ENCODE assay signal across 29 mouse cellular contexts in the genomic region with DNA sequence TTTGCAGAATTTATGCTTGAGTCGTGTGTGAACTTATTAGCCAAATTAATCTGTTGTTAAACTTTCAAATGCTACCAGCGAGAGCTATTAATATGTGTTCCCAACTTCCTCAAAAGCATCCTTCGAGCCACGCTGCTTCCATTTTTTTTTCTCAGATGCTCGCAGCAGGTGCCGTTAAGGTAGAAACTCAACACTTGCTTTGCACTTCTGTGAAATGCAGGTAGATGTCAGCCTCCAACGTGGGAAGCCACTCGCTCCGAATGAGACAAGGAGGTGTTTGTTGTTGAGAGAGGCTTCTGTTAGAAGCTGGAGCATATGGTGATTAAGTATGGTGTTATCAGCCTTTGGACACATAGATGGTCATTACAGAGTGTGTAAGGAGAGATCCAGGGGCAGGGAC.
A peak's percentile ranks its signal among the peaks of the same experiment; 100 is the strongest.
DNase-seq lines count a peak whose midpoint lies in the region; ATAC-seq and TF ChIP-seq lines count a peak whose summit lies in the region.
"Had no signal": no experiment of that assay in that cellular context is flagged by ENCODE, and none has a peak within 500 bp of the region (broad histone marks: within the 10 kb centered on the region; RNA-seq: fewer than 3 reads in every experiment).

No protein-coding gene starts in this region.

- TF ChIP-seq CTCF in hindbrain, postnatal 0 days (IDR thresholded peaks at IDR 0.05; ENCODE audit: low read depth) = peak; percentile 55

- no peaks in the 10 kb centered on the region for H3K9me3 ChIP-seq in hindbrain, postnatal 0 days (ENCODE audit: low read length)
- no peaks in the 10 kb centered on the region for H3K9me3 ChIP-seq in hindbrain, embryonic 10.5 days
- no peaks in the 10 kb centered on the region for H3K9me3 ChIP-seq in midbrain, embryonic 16.5 days (replicated peaks; ENCODE audit: control insufficient read depth, low read length, poor library complexity, severe bottlenecking)
- no peaks in the 10 kb centered on the region for H3K9me3 ChIP-seq in midbrain, embryonic 13.5 days
- H3K9me3 ChIP-seq: embryonic facial prominence, embryonic 10.5 days; embryonic facial prominence, embryonic 15.5 days; forebrain, embryonic 13.5 days; heart, embryonic 13.5 days; intestine, embryonic 15.5 days; neural tube, embryonic 15.5 days; stomach, embryonic 15.5 days had no signal

- no peaks in the 10 kb centered on the region for H3K4me1 ChIP-seq in hindbrain, postnatal 0 days (ENCODE audit: insufficient read depth, low read length)
- H3K4me1 ChIP-seq in hindbrain, embryonic 10.5 days (replicated peaks) = peaks cover 12% of the 10 kb centered on the region; the same call in 1 of the 2 replicates
- peaks cover 9% of the 10 kb centered on the region; the same call in 1 of the 2 replicates for H3K4me1 ChIP-seq in midbrain, embryonic 16.5 days (ENCODE audit: control insufficient read depth, insufficient read depth, low read length)
- H3K4me1 ChIP-seq in midbrain, embryonic 13.5 days (replicated peaks) = peaks cover 17% of the 10 kb centered on the region
- H3K4me1 ChIP-seq: embryonic facial prominence, embryonic 15.5 days; heart, embryonic 13.5 days; intestine, embryonic 15.5 days; stomach, embryonic 15.5 days had no signal

- H3K4me3 ChIP-seq in hindbrain, postnatal 0 days (ENCODE audit: low read length) = no peak overlapping the region
- no peak overlapping the region for H3K4me3 ChIP-seq in hindbrain, embryonic 10.5 days
- no peak overlapping the region for H3K4me3 ChIP-seq in midbrain, embryonic 16.5 days (ENCODE audit: low read depth, low read length)
- no peak overlapping the region for H3K4me3 ChIP-seq in midbrain, embryonic 13.5 days (replicated peaks)
- H3K4me3 ChIP-seq: embryonic facial prominence, embryonic 10.5 days; embryonic facial prominence, embryonic 15.5 days; forebrain, embryonic 13.5 days; heart, embryonic 13.5 days; intestine, embryonic 15.5 days; neural tube, embryonic 15.5 days; stomach, embryonic 15.5 days had no signal

- no peak for DNase-seq in cerebellum, postnatal 36 days
- peak; percentile 60 for DNase-seq in hindbrain, postnatal 0 days (ENCODE audit: low spot score)
- DNase-seq in hindbrain, embryonic 10.5 days (ENCODE audit: low spot score) = no peak
- DNase-seq: adrenal gland, adult 8-10 months; cerebellum, adult 18-20 months; heart, postnatal 10 days; kidney, adult 2 months; layer of hippocampus, adult 9-11 months; liver; lung, adult 2 months; lung, postnatal 10 days; retina, postnatal 1 day; right cerebral cortex, postnatal 14 days; thymus, postnatal 14 days had no signal

- H3K27ac ChIP-seq in hindbrain, postnatal 0 days = no peak overlapping the region
- no peak overlapping the region for H3K27ac ChIP-seq in hindbrain, embryonic 10.5 days
- H3K27ac ChIP-seq in midbrain, embryonic 16.5 days (ENCODE audit: low read length) = no peak overlapping the region
- no peak overlapping the region for H3K27ac ChIP-seq in midbrain, embryonic 13.5 days
- H3K27ac ChIP-seq: embryonic facial prominence, embryonic 10.5 days; embryonic facial prominence, embryonic 15.5 days; forebrain, embryonic 13.5 days; heart, embryonic 13.5 days; intestine, embryonic 15.5 days; liver, embryonic 14.5 days; macrophage; neural tube, embryonic 15.5 days; stomach, embryonic 15.5 days had no signal

- H3K36me3 ChIP-seq in hindbrain, postnatal 0 days (ENCODE audit: insufficient read depth, low read length) = no peaks in the 10 kb centered on the region
- no peaks in the 10 kb centered on the region for H3K36me3 ChIP-seq in hindbrain, embryonic 10.5 days
- no peaks in the 10 kb centered on the region for H3K36me3 ChIP-seq in midbrain, embryonic 16.5 days (ENCODE audit: control insufficient read depth, insufficient read depth, low read length)
- no peaks in the 10 kb centered on the region for H3K36me3 ChIP-seq in midbrain, embryonic 13.5 days
- H3K36me3 ChIP-seq: embryonic facial prominence, embryonic 10.5 days; embryonic facial prominence, embryonic 15.5 days; G1E; heart, embryonic 13.5 days; intestine, embryonic 15.5 days; neural tube, embryonic 15.5 days; stomach, embryonic 15.5 days had no signal

- no peak overlapping the region for H3K9ac ChIP-seq in hindbrain, postnatal 0 days (replicated peaks; ENCODE audit: low read length)
- H3K9ac ChIP-seq in midbrain, embryonic 16.5 days (ENCODE audit: low read depth, low read length) = no peak overlapping the region
- no peak overlapping the region for H3K9ac ChIP-seq in midbrain, embryonic 13.5 days (replicated peaks)
- H3K9ac ChIP-seq: embryonic facial prominence, embryonic 15.5 days; forebrain, embryonic 13.5 days; heart, embryonic 13.5 days; intestine, embryonic 15.5 days; liver, embryonic 14.5 days; neural tube, embryonic 15.5 days; stomach, embryonic 15.5 days had no signal

- peak; percentile 22; the same call in 1 of the 2 replicates for ATAC-seq in cerebellum, adult (ENCODE audit: insufficient number of reproducible peaks, low FRiP score, low TSS enrichment)
- ATAC-seq in hindbrain, postnatal 0 days = no peak
- no peak for ATAC-seq in midbrain, embryonic 16.5 days
- ATAC-seq in midbrain, embryonic 13.5 days = no peak
- no peak for ATAC-seq in erythroid progenitor cell, adult 5-6 weeks (replicated peaks; ENCODE audit: low FRiP score, poor library complexity, severe bottlenecking)
- ATAC-seq: forebrain, embryonic 13.5 days; hindbrain, embryonic 16.5 days; intestine, embryonic 15.5 days had no signal

- no peaks in the 10 kb centered on the region for H3K27me3 ChIP-seq in hindbrain, postnatal 0 days (ENCODE audit: insufficient read depth, low read length)
- no peaks in the 10 kb centered on the region for H3K27me3 ChIP-seq in hindbrain, embryonic 10.5 days (ENCODE audit: insufficient read depth, poor library complexity, severe bottlenecking)
- no peaks in the 10 kb centered on the region for H3K27me3 ChIP-seq in midbrain, embryonic 16.5 days (ENCODE audit: control insufficient read depth, insufficient read depth, low read depth, low read length)
- H3K27me3 ChIP-seq in midbrain, embryonic 13.5 days = no peaks in the 10 kb centered on the region
- H3K27me3 ChIP-seq: embryonic facial prominence, embryonic 15.5 days; forebrain, embryonic 13.5 days; heart, embryonic 13.5 days; intestine, embryonic 15.5 days; neural tube, embryonic 15.5 days; stomach, embryonic 15.5 days had no signal

- WGBS in hindbrain, postnatal 0 days = 57% methylated on average over 9 of the region's 9 CpGs
- 77% methylated on average over 9 of the region's 9 CpGs for WGBS in hindbrain, embryonic 10.5 days
- 62% methylated on average over 9 of the region's 9 CpGs for WGBS in midbrain, embryonic 16.5 days
- WGBS in midbrain, embryonic 13.5 days = 75% methylated on average over 9 of the region's 9 CpGs

- no peak overlapping the region for H3K4me2 ChIP-seq in hindbrain, postnatal 0 days (ENCODE audit: low read depth, low read length)
- 0 out of 2 replicates have a peak overlapping the region, but pooled peaks have one; percentile 0 for H3K4me2 ChIP-seq in midbrain, embryonic 16.5 days (ENCODE audit: low read length)
- H3K4me2 ChIP-seq in midbrain, embryonic 13.5 days (replicated peaks) = no peak overlapping the region
- H3K4me2 ChIP-seq: embryonic facial prominence, embryonic 15.5 days; forebrain, embryonic 13.5 days; heart, embryonic 13.5 days; intestine, embryonic 15.5 days; neural tube, embryonic 15.5 days; stomach, embryonic 15.5 days had no signal
